Mouse (Mus musculus) forebrain, postnatal 0 days (tissue): ENCODE results near the gene Ager. TPM values are rescaled to one million over a fixed set of nuclear protein-coding genes. Genes with fewer than 3 reads are reported as not detected.

Source experiments
- ATAC-seq: fragments of 200-750 bp; cut with Nextera tagmentation; 2 replicates; pipeline ENCODE4 v1.8.0; 2017; ENCODE audit warnings: mild to moderate bottlenecking, moderate library complexity
- DNase-seq: peaks from one replicate; pipeline ENCODE4 v3.0.0-alpha.2; 2015
- H3K27ac ChIP-seq: fragments of 300-500 bp; sonication (generic); 2 replicates; pipeline ENCODE4 v1.5.1; 2014; ENCODE audit warnings: low read depth, mild to moderate bottlenecking, antibody characterized with exemption, low read length, moderate library complexity, mixed read lengths
- H3K27me3 ChIP-seq: fragments of 300-500 bp; sonication (generic); 2 replicates; pipeline ENCODE4 v1.6.1; 2014; ENCODE audit warnings: mild to moderate bottlenecking, low read length, mixed read lengths; ENCODE audit not compliant: insufficient read depth
- H3K36me3 ChIP-seq: fragments of 300-500 bp; sonication (generic); 2 replicates; pipeline ENCODE4 v1.6.1; 2014; ENCODE audit warnings: mild to moderate bottlenecking, moderate library complexity; ENCODE audit not compliant: insufficient read depth
- H3K4me1 ChIP-seq: fragments of 300-500 bp; sonication (generic); 2 replicates; pipeline ENCODE4 v1.6.1; 2014; ENCODE audit warnings: antibody characterized with exemption; ENCODE audit not compliant: insufficient read depth
- H3K4me2 ChIP-seq: fragments of 300-500 bp; sonication (generic); 2 replicates; pipeline ENCODE4 v1.6.1; 2014; ENCODE audit warnings: low read depth, mild to moderate bottlenecking, moderate library complexity
- H3K4me3 ChIP-seq: fragments of 300-500 bp; sonication (generic); 2 replicates; pipeline ENCODE4 v1.5.1; 2014; ENCODE audit warnings: low read depth, low read length, mixed read lengths
- H3K9ac ChIP-seq: fragments of 300-500 bp; sonication (generic); 2 replicates; pipeline ENCODE4 v1.6.1; 2014; ENCODE audit warnings: mild to moderate bottlenecking
- H3K9me3 ChIP-seq: fragments of 300-500 bp; sonication (generic); 2 replicates; pipeline ENCODE4 v1.6.1; 2016; ENCODE audit warnings: low read length
- CTCF ChIP-seq: sonication (generic); IDR thresholded peaks from 2 replicates; pipeline ENCODE4 v1.5.1; 2016; ENCODE audit warnings: antibody characterized with exemption, control low read depth, low read depth
- WGBS: fragments of 180-500 bp; shearing (Covaris S2); extraction: QIAGEN DNeasy Blood & Tissue Kit; methylation state at CpG from one replicate; pipeline ENCODE4 v1.1.7; 2014; 5-methylcytosine and 5-hydroxymethylcytosine counted together
- polyA plus RNA-seq: library from polyadenylated mRNA; unstranded; fragments of >200 nt; fragmentation: Nextera tagmentation; extraction: Ambion mirVana; gene quantifications from 2 replicates; pipeline ENCODE4 v1.2.1, GENCODE M21; 2015
- total RNA-seq: library from RNA; depleted of rRNA; stranded (reverse); fragments of >200 nt; gene quantifications from 2 replicates; pipeline ENCODE4 v1.2.3, GENCODE M21; 2014

The Ager gene
- total and polyA plus RNA-seq, 2 experiments from 2014 or later = 1.2 to 2.8 TPM

DNA sequence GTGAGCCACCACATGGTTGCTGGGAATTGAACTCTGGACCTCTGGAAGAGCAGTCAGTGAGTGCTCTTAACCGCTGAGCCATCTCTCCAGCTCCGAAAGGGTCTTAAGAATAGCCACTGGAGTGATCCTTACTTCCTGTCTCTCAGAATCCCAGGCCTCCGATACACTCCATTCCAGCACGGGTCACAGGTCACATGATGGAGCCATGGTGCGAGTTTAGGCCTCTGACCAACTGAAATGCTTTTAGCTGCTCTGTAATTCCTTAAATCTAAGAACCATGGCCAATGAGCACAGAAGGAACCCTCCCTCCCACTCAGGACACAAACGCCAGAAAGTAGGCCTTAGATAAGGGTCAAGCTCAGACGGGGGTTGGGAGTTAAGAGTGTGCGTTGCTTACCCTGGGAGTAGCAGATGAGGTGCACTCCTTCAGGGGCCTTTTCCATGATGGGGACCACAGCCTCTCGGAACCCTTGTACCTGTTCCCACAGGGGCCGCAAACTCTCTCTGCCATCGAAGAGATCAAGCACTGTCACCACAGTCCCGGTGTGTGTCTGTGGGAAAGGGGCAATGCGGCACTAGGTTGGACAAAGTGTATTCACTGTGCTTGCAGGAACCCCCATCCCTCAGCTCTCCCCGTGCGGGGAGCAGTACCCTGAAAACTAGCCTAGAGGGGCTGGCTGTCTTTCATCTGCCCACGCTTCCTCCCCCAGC, 28.6 kb downstream of the Ager start:
- peak overlapping the region; percentile 92 for H3K4me2 ChIP-seq
- TF ChIP-seq CTCF = no peak
- H3K9ac ChIP-seq = peak overlapping the region; percentile 54
- peak overlapping the region; percentile 55 for H3K4me3 ChIP-seq
- ATAC-seq (no peak), DNase-seq (no peak)
- no peak overlapping the region for H3K27ac ChIP-seq
- H3K36me3 ChIP-seq = peaks cover 17% of the 10 kb centered on the region
- H3K27me3 ChIP-seq = no peaks in the 10 kb centered on the region
- H3K9me3 ChIP-seq = no peaks in the 10 kb centered on the region
- 53% methylated on average over 16 of the region's 16 CpGs for WGBS
- H3K4me1 ChIP-seq = peaks cover 21% of the 10 kb centered on the region

- Histone ChIP-seq H3K9ac (peak overlapping the region; percentile 54), H3K36me3 (peaks cover 17% of the 10 kb centered on the region), H3K9me3 (no peaks in the 10 kb centered on the region), H3K27me3 (no peaks in the 10 kb centered on the region), H3K4me3 (peak overlapping the region; percentile 55), H3K27ac (peak overlapping the region; percentile 92), H3K4me1 (peaks cover 26% of the 10 kb centered on the region), H3K4me2 (peak overlapping the region; percentile 92)
- DNase-seq (peak; percentile 66), ATAC-seq (peak; percentile 42)
- WGBS = 2% methylated on average over 18 of the region's 18 CpGs
- peak; percentile 70 for TF ChIP-seq CTCF
These were observed 29.1 kb downstream of the Ager start for GRCm38 (mm10) chr17:34626773-34627092.

DNA sequence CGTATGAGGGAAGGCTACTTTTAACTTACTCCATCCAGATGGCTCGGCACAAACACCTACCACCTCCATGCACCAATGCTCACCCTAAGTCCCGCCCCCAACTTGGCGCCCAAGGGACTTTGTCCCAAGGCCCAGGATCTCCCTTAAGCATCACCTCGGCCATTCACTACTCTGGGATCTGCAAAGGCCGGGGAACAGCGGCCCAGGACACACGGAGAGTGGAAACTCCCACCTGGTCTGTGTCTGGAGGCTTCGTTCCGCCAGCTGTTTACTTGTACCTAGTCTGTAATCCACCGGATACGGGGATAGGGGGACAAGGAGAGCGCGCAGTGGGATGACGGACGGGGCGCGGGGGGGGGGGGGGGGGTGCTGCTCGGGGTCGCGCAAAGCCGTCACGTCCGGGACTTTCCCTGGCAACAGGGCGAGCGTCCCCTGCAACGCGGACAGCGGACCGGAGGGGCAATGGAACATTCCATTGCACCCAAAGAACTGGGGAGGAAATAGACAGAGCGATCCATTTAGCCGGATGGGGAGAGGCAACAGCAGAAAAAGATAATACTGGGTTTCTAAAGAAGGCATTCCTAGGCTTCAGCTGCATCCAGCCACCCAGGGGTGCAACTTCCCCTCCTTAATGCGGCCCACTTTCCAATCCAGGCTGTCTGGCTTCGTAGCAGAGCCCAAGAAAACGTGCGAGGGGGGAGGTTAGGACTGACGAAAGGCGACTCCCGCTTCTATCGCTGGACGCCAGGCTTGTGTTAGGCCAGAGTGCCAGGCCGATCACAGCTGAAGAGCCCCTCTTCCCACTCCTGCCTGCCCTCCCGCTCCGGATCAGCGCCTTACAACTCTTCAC, 29.7 kb downstream of the Ager start:
- peaks cover 28% of the 10 kb centered on the region for H3K4me1 ChIP-seq
- DNase-seq = peak; percentile 92

GRCm38 (mm10) chr17:34627943-34628643, 30.4 kb downstream of the Ager start, which contains the start of gene Ppt2:
Ppt2 (minus strand) TSS chr17:34628510.
- peaks cover 28% of the 10 kb centered on the region for H3K4me1 ChIP-seq
- peak within 1 kb of the TSS; percentile 92 for H3K27ac ChIP-seq
- H3K9ac ChIP-seq = peak within 1 kb of the TSS; percentile 54
- ATAC-seq = no peak; the same call in 1 of the 2 replicates
- H3K9me3 ChIP-seq = no peaks in the 10 kb centered on the region
- 5% methylated on average over 29 of the region's 29 CpGs for WGBS
- H3K4me3 ChIP-seq = peak within 1 kb of the TSS; percentile 55
- peak within 1 kb of the TSS; percentile 92 for H3K4me2 ChIP-seq
- TF ChIP-seq CTCF = no peak
- H3K36me3 ChIP-seq = peaks cover 6% of the 10 kb centered on the region; the same call in 1 of the 2 replicates
- no peaks in the 10 kb centered on the region for H3K27me3 ChIP-seq
- no peak for DNase-seq

More for the DNA sequence above, 29.7 kb downstream of the Ager start:
- peak overlapping the region; percentile 54 for H3K9ac ChIP-seq
- peak overlapping the region; percentile 55 for H3K4me3 ChIP-seq
- H3K4me2 ChIP-seq = peak overlapping the region; percentile 92
- no peak for TF ChIP-seq CTCF
- no peaks in the 10 kb centered on the region for H3K9me3 ChIP-seq
- no peaks in the 10 kb centered on the region for H3K27me3 ChIP-seq
- peak; percentile 80 for ATAC-seq
- 1% methylated on average over 37 of the region's 45 CpGs for WGBS
- H3K36me3 ChIP-seq = peaks cover 14% of the 10 kb centered on the region
- H3K27ac ChIP-seq = peak overlapping the region; percentile 92

- Histone ChIP-seq H3K27me3 (no peaks in the 10 kb centered on the region), H3K9ac (no peak overlapping the region), H3K4me1 (peaks cover 28% of the 10 kb centered on the region), H3K4me3 (peak overlapping the region; percentile 55), H3K4me2 (peak overlapping the region; percentile 92), H3K36me3 (peaks cover under 1% of the 10 kb centered on the region; the same call in 1 of the 2 replicates), H3K27ac (peak overlapping the region; percentile 92), H3K9me3 (no peaks in the 10 kb centered on the region)
- TF ChIP-seq CTCF = no peak
- WGBS = 17% methylated on average over 5 of the region's 5 CpGs
- no peak for ATAC-seq
- DNase-seq = no peak
These were observed 30.9 kb downstream of the Ager start for GRCm38 (mm10) chr17:34628644-34628967.

DNA sequence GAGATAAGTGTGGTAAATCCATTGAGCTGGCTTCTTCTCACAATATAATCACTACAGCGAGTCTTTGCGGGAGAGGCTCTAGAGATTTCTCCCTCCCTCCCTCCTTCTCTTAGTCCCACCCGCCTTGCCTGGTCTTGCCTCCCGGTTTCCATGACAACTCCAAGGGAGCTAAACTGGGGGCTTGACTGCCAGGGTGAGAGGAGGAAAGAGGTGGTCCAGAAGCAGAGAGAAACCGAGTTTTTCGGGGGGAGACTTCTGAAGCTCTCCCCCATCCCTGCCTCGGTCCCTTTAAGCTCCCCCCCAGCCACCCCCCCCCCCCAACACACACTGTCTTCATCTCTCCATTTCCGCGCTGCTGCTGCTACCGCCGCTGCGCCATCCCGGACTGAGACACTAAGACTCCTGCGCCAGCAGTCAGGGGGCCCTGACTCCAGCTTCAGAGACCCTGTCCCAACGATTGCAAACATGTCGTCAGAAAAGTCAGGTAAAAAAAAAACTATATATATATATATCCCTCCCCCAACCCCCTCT, 31.6 kb downstream of the Ager start, which contains the start of gene Prrt1:
Prrt1 (plus strand) TSS at position 313 of the 531 bp plus-strand sequence.
- WGBS = 3% methylated on average over 16 of the region's 16 CpGs
- H3K27me3 ChIP-seq = no peaks in the 10 kb centered on the region
- peak; percentile 44; the same call in 1 of the 2 replicates for ATAC-seq
- H3K4me3 ChIP-seq = peak within 1 kb of the TSS; percentile 55
- H3K27ac ChIP-seq = peak within 1 kb of the TSS; percentile 92
- peak within 1 kb of the TSS; percentile 54 for H3K9ac ChIP-seq
- H3K4me2 ChIP-seq = peak within 1 kb of the TSS; percentile 92
- DNase-seq = peak; percentile 82
- H3K4me1 ChIP-seq = peaks cover 28% of the 10 kb centered on the region
- no peak for TF ChIP-seq CTCF
- H3K9me3 ChIP-seq = no peaks in the 10 kb centered on the region
- no peaks in the 10 kb centered on the region for H3K36me3 ChIP-seq
